Mouse (Mus musculus) spleen, adult 2 months (tissue): ENCODE data around the gene Samd4b.

Experiments
- CTCF ChIP-seq: fragments of 200-500 bp; IDR thresholded peaks from 2 replicates; pipeline ENCODE4 v1.5.1; 2011; ENCODE audit warnings: mild to moderate bottlenecking, inconsistent platforms; ENCODE audit not compliant: insufficient read depth, insufficient read length, insufficient replicate concordance; ENCODE audit errors: extremely low read depth
- POLR2A ChIP-seq: fragments of 200-500 bp; IDR thresholded peaks from 2 replicates; pipeline ENCODE4 v1.6.1; 2011; ENCODE audit warnings: low read depth, low read length, inconsistent platforms

DNA sequence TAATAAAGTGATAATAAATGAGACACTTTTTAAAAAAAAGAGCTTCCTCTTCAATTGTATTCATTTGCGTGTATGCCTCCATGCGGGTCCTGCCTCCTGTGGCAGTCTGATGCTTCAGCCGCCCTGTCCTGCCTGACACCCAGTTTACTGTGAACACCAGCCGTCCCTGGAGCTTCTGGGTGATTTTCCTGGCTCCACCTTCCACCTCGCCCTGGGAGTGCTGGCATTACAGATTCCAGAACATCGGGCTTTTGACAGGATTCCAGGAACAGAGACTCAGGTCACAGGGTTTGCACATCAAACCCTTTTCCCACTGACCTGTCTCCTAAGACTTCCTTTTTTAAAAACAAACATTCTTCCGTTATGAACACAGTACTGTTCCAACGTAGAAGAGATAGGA lies 39.6 kb upstream of the Samd4b start:
- TF ChIP-seq CTCF (no peak), POLR2A (no peak)
